Mouse (Mus musculus) limb, embryonic 15.5 days (tissue): ENCODE results near the gene Tmem43. TPM values are rescaled to one million over a fixed set of nuclear protein-coding genes. Genes with fewer than 3 reads are reported as not detected.

Source experiments
- polyA plus RNA-seq: library from polyadenylated mRNA; unstranded; fragments of >200 nt; fragmentation: Nextera tagmentation; extraction: Ambion mirVana; gene quantifications from 2 replicates; pipeline ENCODE4 v1.2.1, GENCODE M21; 2015

The Tmem43 gene
- polyA plus RNA-seq, 1 experiment from 2014 or later, result 81.3 TPM

Other genes with a start within 250 kb of the Tmem43 start
- gene Wnt7a, start 62.3 kb upstream of the Tmem43 start, polyA plus RNA-seq, result 4.1 and 4.5 TPM in 2 replicates
- gene Chchd4, start 157 bp upstream of the Tmem43 start, polyA plus RNA-seq, result 18.9 and 21.8 TPM in 2 replicates
- 13.9 and 14.2 TPM in 2 replicates for gene Xpc, start 42.2 kb downstream of the Tmem43 start, polyA plus RNA-seq
- 186 and 202 TPM in 2 replicates for gene Lsm3, start 42.2 kb downstream of the Tmem43 start, polyA plus RNA-seq
- 44.5 and 46.8 TPM in 2 replicates for gene Slc6a6, start 210.3 kb downstream of the Tmem43 start, polyA plus RNA-seq